Mouse (Mus musculus): Measurements from ENCODE around the gene Bmf. TPM values are rescaled to one million over a fixed set of nuclear protein-coding genes. Genes with fewer than 3 reads are reported as not detected.
"Not testable (repeated sequence)": the region's sequence is repeated elsewhere in the genome, so short reads cannot be mapped to it uniquely, and the experiment has no call there.

Gene Bmf
- polyA plus RNA-seq, 1 experiment: 6.3 TPM

DNA sequence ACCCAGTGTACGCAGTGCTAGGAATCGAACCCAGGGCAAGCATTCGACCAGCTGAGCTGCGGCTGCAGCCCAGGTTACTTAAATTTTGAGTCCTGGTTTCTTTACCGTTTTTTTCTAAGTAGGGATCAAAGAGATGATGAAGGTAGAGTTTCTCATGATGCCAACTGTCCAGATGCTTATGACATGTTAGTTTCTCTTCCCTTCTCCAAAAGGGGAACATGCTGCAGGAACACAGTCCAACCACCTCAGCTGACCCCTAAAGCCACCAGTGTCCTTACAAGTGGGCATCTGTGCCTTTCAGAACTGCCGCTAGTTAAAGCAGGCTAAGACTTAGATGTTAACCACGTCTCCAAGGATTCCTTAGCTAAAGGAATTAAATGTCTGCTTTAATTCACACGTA is 17.7 kb upstream of the Bmf start:
- no peak overlapping the region for H3K4me3 ChIP-seq (replicated peaks)
- H3K27me3 ChIP-seq (replicated peaks): peaks cover 5% of the 10 kb centered on the region
- TF ChIP-seq GATA1 (IDR thresholded peaks at IDR 0.05; ENCODE audit: borderline replicate concordance, low read length) (no peak), FLI1 (IDR thresholded peaks at IDR 0.05; ENCODE audit: low read length) (no peak)
- H3K4me1 ChIP-seq: peaks cover 11% of the 10 kb centered on the region
- no peaks in the 10 kb centered on the region for H3K9me3 ChIP-seq
- no peaks in the 10 kb centered on the region for H3K36me3 ChIP-seq (replicated peaks; ENCODE audit: low read length)

- TF ChIP-seq GATA1 (IDR thresholded peaks at IDR 0.05; ENCODE audit: borderline replicate concordance, low read length): no peak
- TF ChIP-seq FLI1 (IDR thresholded peaks at IDR 0.05; ENCODE audit: low read length): no peak
- Histone ChIP-seq H3K9me3 (no peaks in the 10 kb centered on the region), H3K36me3 (replicated peaks; ENCODE audit: low read length) (no peaks in the 10 kb centered on the region), H3K4me1 (0 out of 2 replicates have a peak, but pooled peaks cover 3% of the 10 kb centered on the region), H3K4me3 (replicated peaks) (no peak overlapping the region), H3K27me3 (replicated peaks) (no peaks in the 10 kb centered on the region)
Measured at GRCm38 (mm10) chr2:118562431-118562830, 12.9 kb upstream of the Bmf start.

GRCm38 (mm10) chr2:118562015-118562414 is 12.5 kb upstream of the Bmf start:
- Histone ChIP-seq H3K4me1 (0 out of 2 replicates have a peak, but pooled peaks cover 3% of the 10 kb centered on the region), H3K4me3 (replicated peaks) (no peak overlapping the region), H3K36me3 (replicated peaks; ENCODE audit: low read length) (no peaks in the 10 kb centered on the region), H3K27me3 (replicated peaks) (no peaks in the 10 kb centered on the region), H3K9me3 (no peaks in the 10 kb centered on the region)
- TF ChIP-seq FLI1 (IDR thresholded peaks at IDR 0.05; ENCODE audit: low read length) (no peak), GATA1 (IDR thresholded peaks at IDR 0.05; ENCODE audit: borderline replicate concordance, low read length) (no peak)

- peaks cover 7% of the 10 kb centered on the region; the same call in 1 of the 2 replicates for H3K4me1 ChIP-seq
- H3K9me3 ChIP-seq: no peaks in the 10 kb centered on the region
- TF ChIP-seq GATA1 (IDR thresholded peaks at IDR 0.05; ENCODE audit: borderline replicate concordance, low read length) (no peak), FLI1 (IDR thresholded peaks at IDR 0.05; ENCODE audit: low read length) (no peak)
- H3K36me3 ChIP-seq (replicated peaks; ENCODE audit: low read length): no peaks in the 10 kb centered on the region
- no peak overlapping the region for H3K4me3 ChIP-seq (replicated peaks)
- peaks cover 8% of the 10 kb centered on the region for H3K27me3 ChIP-seq (replicated peaks)
Measured at GRCm38 (mm10) chr2:118558426-118558825, 8.9 kb upstream of the Bmf start.

DNA sequence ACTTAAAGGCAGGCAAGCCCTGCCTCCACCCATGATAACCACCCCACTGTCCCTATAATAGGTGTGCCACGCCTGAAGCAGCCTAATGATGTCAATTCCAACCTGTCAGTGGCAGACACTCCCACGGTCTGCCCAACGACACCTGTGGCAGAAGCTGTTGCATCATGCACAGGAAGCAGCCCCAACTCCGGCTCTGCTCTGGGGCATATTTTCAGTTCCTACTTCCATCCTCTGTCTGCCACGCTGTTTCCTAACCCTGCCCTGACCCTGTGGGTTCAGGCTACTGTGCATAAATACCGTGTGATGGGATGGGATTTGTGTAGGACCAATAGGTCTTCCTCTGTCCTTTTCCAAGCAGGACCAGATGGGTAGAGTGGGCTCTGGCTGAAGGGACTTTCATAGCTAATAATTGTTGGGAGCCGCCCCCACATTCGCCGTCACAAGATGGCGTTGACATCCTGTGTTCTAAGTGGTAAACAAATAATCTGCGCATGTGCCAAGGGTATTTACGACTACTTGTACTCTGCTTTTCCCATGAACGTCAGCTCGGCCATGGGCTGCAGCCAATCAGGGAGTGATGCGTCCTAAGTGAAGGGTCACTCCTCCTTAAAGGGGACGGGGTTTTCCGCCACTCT is 5.0 kb upstream of the Bmf start:
- H3K4me3 ChIP-seq (replicated peaks): peak overlapping the region; percentile 50
- not testable (repeated sequence) for H3K36me3 ChIP-seq (replicated peaks; ENCODE audit: low read length)

DNA sequence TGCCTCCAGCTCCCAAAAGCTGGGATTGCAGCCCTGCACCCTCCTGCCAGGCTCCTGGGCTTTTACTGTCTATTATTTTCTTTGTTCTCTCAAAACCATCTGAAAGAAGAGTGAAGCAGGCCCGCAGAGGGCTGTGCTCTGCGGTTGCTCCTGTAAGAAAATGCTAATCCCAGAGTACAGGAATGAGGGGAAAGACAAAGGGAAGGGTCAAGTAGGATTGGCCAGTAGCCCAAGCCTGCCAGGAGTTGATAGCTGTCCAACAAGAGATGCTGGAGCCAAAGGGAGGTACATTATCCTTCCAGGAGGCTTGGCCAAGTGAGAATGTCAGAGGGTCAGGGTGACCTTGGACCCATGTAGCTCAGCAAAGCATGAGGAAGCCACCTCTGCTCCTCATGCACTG is 2.1 kb upstream of the Bmf start:
- peak overlapping the region; percentile 65 for H3K4me3 ChIP-seq (replicated peaks)
- peaks cover 38% of the 10 kb centered on the region for H3K4me1 ChIP-seq
- peaks cover 15% of the 10 kb centered on the region for H3K9me3 ChIP-seq
- H3K36me3 ChIP-seq (replicated peaks; ENCODE audit: low read length): no peaks in the 10 kb centered on the region
- TF ChIP-seq FLI1 (IDR thresholded peaks at IDR 0.05; ENCODE audit: low read length) (no peak), GATA1 (IDR thresholded peaks at IDR 0.05; ENCODE audit: borderline replicate concordance, low read length) (no peak)
- H3K27me3 ChIP-seq (replicated peaks): peaks cover 44% of the 10 kb centered on the region

More for the DNA sequence above, 5.0 kb upstream of the Bmf start:
- Histone ChIP-seq H3K9me3 (peaks cover 15% of the 10 kb centered on the region), H3K4me1 (peaks cover 11% of the 10 kb centered on the region), H3K27me3 (replicated peaks) (peaks cover 18% of the 10 kb centered on the region)

- peaks cover 45% of the 10 kb centered on the region for H3K27me3 ChIP-seq (replicated peaks)
Measured at GRCm38 (mm10) chr2:118548421-118549221, 866 bp downstream of the Bmf start.

GRCm38 (mm10) chr2:118547541-118548016 is 1.9 kb downstream of the Bmf start:
- Histone ChIP-seq H3K4me3 (replicated peaks) (peak overlapping the region; percentile 93), H3K27me3 (replicated peaks) (peaks cover 40% of the 10 kb centered on the region), H3K36me3 (replicated peaks; ENCODE audit: low read length) (peaks cover under 1% of the 10 kb centered on the region), H3K9me3 (peaks cover 13% of the 10 kb centered on the region), H3K4me1 (peaks cover 74% of the 10 kb centered on the region)
- TF ChIP-seq GATA1 (IDR thresholded peaks at IDR 0.05; ENCODE audit: borderline replicate concordance, low read length): no peak
- no peak for TF ChIP-seq FLI1 (IDR thresholded peaks at IDR 0.05; ENCODE audit: low read length)

More at GRCm38 (mm10) chr2:118548421-118549221, 866 bp downstream of the Bmf start:
- TF ChIP-seq GATA1 (IDR thresholded peaks at IDR 0.05; ENCODE audit: borderline replicate concordance, low read length) (no peak), FLI1 (IDR thresholded peaks at IDR 0.05; ENCODE audit: low read length) (no peak)
- no peaks in the 10 kb centered on the region for H3K36me3 ChIP-seq (replicated peaks; ENCODE audit: low read length)
- H3K4me3 ChIP-seq (replicated peaks): peak overlapping the region; percentile 93
- peaks cover 63% of the 10 kb centered on the region for H3K4me1 ChIP-seq
- H3K9me3 ChIP-seq: peaks cover 15% of the 10 kb centered on the region

DNA sequence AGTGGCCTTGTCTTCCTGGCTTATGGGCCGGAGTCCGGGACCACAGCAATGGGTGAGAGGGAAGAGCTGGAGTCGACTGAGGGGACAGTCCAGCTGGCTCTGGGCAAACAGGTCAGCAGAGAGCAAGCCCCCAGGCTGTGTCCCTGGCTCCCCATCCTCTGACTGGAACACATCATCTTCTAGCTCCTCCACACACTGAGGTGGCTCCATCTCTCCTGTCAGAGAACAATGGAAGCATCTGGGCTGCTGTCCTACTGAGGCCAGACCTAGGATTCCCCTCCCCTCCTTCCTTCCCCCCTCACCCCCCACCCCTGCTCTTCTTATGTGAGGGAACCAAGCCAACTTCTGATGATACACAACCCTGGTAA is 2.7 kb downstream of the Bmf start:
- Histone ChIP-seq H3K4me1 (peaks cover 80% of the 10 kb centered on the region), H3K36me3 (replicated peaks; ENCODE audit: low read length) (peaks cover 5% of the 10 kb centered on the region), H3K27me3 (replicated peaks) (peaks cover 41% of the 10 kb centered on the region), H3K9me3 (peaks cover 5% of the 10 kb centered on the region), H3K4me3 (replicated peaks) (peak overlapping the region; percentile 72)
- TF ChIP-seq GATA1 (IDR thresholded peaks at IDR 0.05; ENCODE audit: borderline replicate concordance, low read length): no peak
- TF ChIP-seq FLI1 (IDR thresholded peaks at IDR 0.05; ENCODE audit: low read length): no peak
